Mouse (Mus musculus) small intestine, adult 2 months (tissue): Measurements from ENCODE around the gene Arl15.

Source experiments
- CTCF ChIP-seq: fragments of 200-500 bp; IDR thresholded peaks from 2 replicates; pipeline ENCODE4 v1.5.1; 2012; ENCODE audit warnings: low read depth, mild to moderate bottlenecking, control low read depth, inconsistent platforms, low read length, moderate library complexity, mixed read lengths; ENCODE audit not compliant: insufficient replicate concordance, insufficient read length; ENCODE audit errors: extremely low read depth
- POLR2A ChIP-seq: fragments of 200-500 bp; IDR thresholded peaks from 2 replicates; pipeline ENCODE4 v1.6.1; 2012; ENCODE audit warnings: low read depth, mild to moderate bottlenecking, control low read depth, inconsistent platforms, low read length, moderate library complexity

- no peak for TF ChIP-seq CTCF
- no peak for TF ChIP-seq POLR2A
These were observed 57.5 kb downstream of the Arl15 start for GRCm38 (mm10) chr13:113851602-113852375.
